Mouse (Mus musculus) heart, postnatal 0 days (tissue): ENCODE data around the gene Rassf4. TPM values are rescaled to one million over a fixed set of nuclear protein-coding genes. Genes with fewer than 3 reads are reported as not detected.

Experiments used
- ATAC-seq: fragments of 200-750 bp; cut with Nextera tagmentation; 2 replicates; pipeline ENCODE4 v1.8.0; 2017; ENCODE audit warnings: low read depth, moderate number of reproducible peaks, moderate library complexity; ENCODE audit not compliant: insufficient read depth
- DNase-seq: peaks from one replicate; pipeline ENCODE4 v3.0.0-alpha.2; 2016; ENCODE audit warnings: low spot score
- H3K27ac ChIP-seq: fragments of 300-500 bp; sonication (generic); 2 replicates; pipeline ENCODE4 v1.5.1; 2014; ENCODE audit warnings: low read depth, mild to moderate bottlenecking
- H3K27me3 ChIP-seq: fragments of 300-500 bp; sonication (generic); 2 replicates; pipeline ENCODE4 v1.6.1; 2014; ENCODE audit warnings: low read length, mixed read lengths; ENCODE audit not compliant: control insufficient read depth, insufficient read depth
- H3K36me3 ChIP-seq: fragments of 300-500 bp; sonication (generic); replicated peaks from 2 replicates; pipeline ENCODE4 v1.6.1; 2014; ENCODE audit warnings: low read length, mixed read lengths; ENCODE audit not compliant: control insufficient read depth, insufficient read depth
- H3K4me1 ChIP-seq: fragments of 300-500 bp; sonication (generic); 2 replicates; pipeline ENCODE4 v1.6.1; 2014; ENCODE audit warnings: antibody characterized with exemption; ENCODE audit not compliant: control insufficient read depth, insufficient read depth
- H3K4me2 ChIP-seq: fragments of 300-500 bp; sonication (generic); 2 replicates; pipeline ENCODE4 v1.6.1; 2014; ENCODE audit warnings: low read depth, mild to moderate bottlenecking, low read length, moderate library complexity
- H3K4me3 ChIP-seq: fragments of 300-500 bp; sonication (generic); 2 replicates; pipeline ENCODE4 v1.5.1; 2014; ENCODE audit warnings: low read depth, low read length
- H3K9ac ChIP-seq: fragments of 300-500 bp; sonication (generic); replicated peaks from 2 replicates; pipeline ENCODE4 v1.6.1; 2014; ENCODE audit warnings: low read depth, low read length, mixed read lengths
- H3K9me3 ChIP-seq: fragments of 300-500 bp; sonication (generic); replicated peaks from 2 replicates; pipeline ENCODE4 v1.6.1; 2016; ENCODE audit warnings: low read length; ENCODE audit not compliant: control insufficient read depth
- CTCF ChIP-seq: IDR thresholded peaks from 2 replicates; pipeline ENCODE4 v1.5.1; 2016; ENCODE audit warnings: antibody characterized with exemption, control low read depth, low read depth
- EP300 ChIP-seq: IDR thresholded peaks from 2 replicates; pipeline ENCODE4 v1.6.1; 2016; ENCODE audit warnings: antibody characterized with exemption, low read depth
- WGBS: fragments of 180-500 bp; shearing (Covaris S2); extraction: QIAGEN DNeasy Blood & Tissue Kit; methylation state at CpG from one replicate; pipeline ENCODE4 v1.1.7; 2014; 5-methylcytosine and 5-hydroxymethylcytosine counted together
- polyA plus RNA-seq: library from polyadenylated mRNA; unstranded; fragments of >200 nt; fragmentation: Nextera tagmentation; extraction: Ambion mirVana; gene quantifications from 2 replicates; pipeline ENCODE4 v1.2.1, GENCODE M21; 2015
- total RNA-seq: library from RNA; depleted of rRNA; stranded (reverse); fragments of >200 nt; gene quantifications from 2 replicates; pipeline ENCODE4 v1.2.3, GENCODE M21; 2014; ENCODE audit warnings: low replicate concordance; rRNA removed

The Rassf4 gene
- total RNA-seq: 1.6 and 2.6 TPM in 2 replicates
- polyA plus RNA-seq: 5.9 and 6.0 TPM in 2 replicates

- TF ChIP-seq CTCF (no peak), EP300 (no peak)
- no peaks in the 10 kb centered on the region for H3K9me3 ChIP-seq
- H3K27me3 ChIP-seq: no peaks in the 10 kb centered on the region
- peak within 1 kb of the TSS; percentile 49 for H3K27ac ChIP-seq
- WGBS: under 1% methylated on average over 39 of the region's 44 CpGs
- peak; percentile 82 for ATAC-seq
- H3K4me2 ChIP-seq: peak within 1 kb of the TSS; percentile 94
- H3K9ac ChIP-seq: peak within 1 kb of the TSS; percentile 57
- H3K4me1 ChIP-seq: peaks cover 32% of the 10 kb centered on the region; the same call in 1 of the 2 replicates
- peak; percentile 62 for DNase-seq
- peak within 1 kb of the TSS; percentile 62 for H3K4me3 ChIP-seq
- no peaks in the 10 kb centered on the region for H3K36me3 ChIP-seq
These were observed at the start of gene Rassf4 for GRCm38 (mm10) chr6:116673471-116674282. Gene Rassf4 (minus strand): TSS chr6:116673952.

- no peak for ATAC-seq
- Histone ChIP-seq H3K36me3 (no peaks in the 10 kb centered on the region), H3K9me3 (no peaks in the 10 kb centered on the region), H3K4me2 (no peak overlapping the region), H3K9ac (no peak overlapping the region), H3K27me3 (no peaks in the 10 kb centered on the region), H3K4me3 (no peak overlapping the region), H3K27ac (0 out of 2 replicates have a peak overlapping the region, but pooled peaks have one; percentile 3), H3K4me1 (peaks cover 24% of the 10 kb centered on the region)
- no peak for TF ChIP-seq CTCF
- TF ChIP-seq EP300: no peak
- 34% methylated on average over 4 of the region's 4 CpGs for WGBS
- DNase-seq: no peak
These were observed 45.2 kb upstream of the Rassf4 start for GRCm38 (mm10) chr6:116718920-116719319.

GRCm38 (mm10) chr6:116718361-116718760 is 44.6 kb upstream of the Rassf4 start:
- Histone ChIP-seq H3K4me1 (peaks cover 24% of the 10 kb centered on the region), H3K4me2 (no peak overlapping the region), H3K4me3 (no peak overlapping the region), H3K36me3 (no peaks in the 10 kb centered on the region), H3K27ac (no peak overlapping the region), H3K9me3 (no peaks in the 10 kb centered on the region), H3K27me3 (no peaks in the 10 kb centered on the region), H3K9ac (no peak overlapping the region)
- 94% methylated on average over 4 of the region's 4 CpGs for WGBS
- DNase-seq (no peak), ATAC-seq (no peak)
- no peak for TF ChIP-seq CTCF
- TF ChIP-seq EP300: no peak

- no peaks in the 10 kb centered on the region for H3K27me3 ChIP-seq
- WGBS: 80% methylated on average over 7 of the region's 7 CpGs
- H3K9me3 ChIP-seq: no peaks in the 10 kb centered on the region
- H3K9ac ChIP-seq: no peak overlapping the region
- H3K4me1 ChIP-seq: peaks cover 24% of the 10 kb centered on the region
- no peak overlapping the region for H3K4me3 ChIP-seq
- DNase-seq (no peak), ATAC-seq (no peak)
- H3K4me2 ChIP-seq: no peak overlapping the region
- no peak overlapping the region for H3K27ac ChIP-seq
- H3K36me3 ChIP-seq: no peaks in the 10 kb centered on the region
- TF ChIP-seq CTCF (no peak), EP300 (no peak)
These were observed 44.1 kb upstream of the Rassf4 start for GRCm38 (mm10) chr6:116717851-116718250.

GRCm38 (mm10) chr6:116716666-116717065 is 42.9 kb upstream of the Rassf4 start, which contains the start of gene Tmem72:
Gene Tmem72 (minus strand): TSS chr6:116716913.
- H3K4me3 ChIP-seq: no peak within 1 kb of the TSS
- H3K27ac ChIP-seq: no peak within 1 kb of the TSS
- H3K36me3 ChIP-seq: no peaks in the 10 kb centered on the region
- H3K4me2 ChIP-seq: no peak within 1 kb of the TSS
- H3K9ac ChIP-seq: no peak within 1 kb of the TSS
- DNase-seq (no peak), ATAC-seq (no peak)
- H3K9me3 ChIP-seq: no peaks in the 10 kb centered on the region
- TF ChIP-seq CTCF: no peak
- no peak for TF ChIP-seq EP300
- no peaks in the 10 kb centered on the region for H3K27me3 ChIP-seq
- peaks cover 24% of the 10 kb centered on the region for H3K4me1 ChIP-seq
- WGBS: 35% methylated on average over 8 of the region's 8 CpGs
